Mouse (Mus musculus) megakaryocyte, embryonic 14.5 days (primary cell): ENCODE measurements around the gene Adcy9.

Experiments used
- FLI1 ChIP-seq: IDR thresholded peaks from 2 replicates; pipeline ENCODE4 v1.6.1; 2012; ENCODE audit warnings: low read length, inconsistent platforms, mixed read lengths
- GATA1 ChIP-seq: IDR thresholded peaks from 3 replicates; pipeline ENCODE4 v1.6.1; 2012; ENCODE audit warnings: mixed read lengths, low read length, inconsistent platforms, borderline replicate concordance

DNA sequence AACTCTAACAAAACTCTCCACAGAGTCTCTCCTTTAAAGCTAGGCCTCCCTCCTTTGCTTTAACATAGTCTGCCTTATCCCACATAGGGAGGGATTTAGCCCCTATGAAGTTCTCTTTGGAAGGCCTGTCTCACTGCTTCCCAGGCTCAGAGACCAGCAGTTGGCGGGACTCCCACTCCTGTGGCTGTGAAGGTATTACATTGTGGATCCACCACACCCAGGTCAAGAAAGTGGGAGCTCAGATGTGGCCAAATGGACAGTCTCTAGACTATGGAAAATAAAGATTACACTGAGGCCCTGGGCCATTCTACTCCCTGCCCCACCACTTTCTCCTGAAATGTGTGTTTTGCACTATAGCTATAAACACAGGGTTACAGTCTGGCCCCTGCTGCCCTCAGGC is 53.0 kb downstream of the Adcy9 start:
- TF ChIP-seq GATA1 = no peak
- TF ChIP-seq FLI1 = no peak
